Comparison of ENCODE assay signal across 8 mouse cellular contexts in genomic region chr1:52631570-52631969, GRCm38 (mm10). TPM values are rescaled to one million over a fixed set of nuclear protein-coding genes. Genes with fewer than 3 reads are reported as not detected.
DNase-seq lines count a peak whose midpoint lies in the region; ATAC-seq and TF ChIP-seq lines count a peak whose summit lies in the region.

No protein-coding gene starts in this region.

- H3K4me2 ChIP-seq in forebrain, embryonic 14.5 days (ENCODE audit: low read length) = peak overlapping the region; percentile 52
- H3K4me2 ChIP-seq in liver, embryonic 16.5 days (ENCODE audit: low read depth, low read length) = peak overlapping the region; percentile 65

- H3K79me2 ChIP-seq in heart, adult 2 months (replicated peaks; ENCODE audit: control insufficient read depth, insufficient read depth, low read length) = no peaks in the 10 kb centered on the region

- 75% methylated on average over 2 of the region's 2 CpGs for WGBS in heart, adult 2 months
- 63% methylated on average over 2 of the region's 2 CpGs for WGBS in forebrain, embryonic 14.5 days
- 61% methylated on average over 2 of the region's 2 CpGs for WGBS in liver, embryonic 16.5 days (ENCODE audit: insufficient replicate concordance)

- no peak overlapping the region for H3K27ac ChIP-seq in heart, adult 2 months
- no peak overlapping the region for H3K27ac ChIP-seq in forebrain, embryonic 14.5 days (ENCODE audit: low read depth, low read length)
- H3K27ac ChIP-seq in liver, embryonic 16.5 days (ENCODE audit: low read length) = no peak overlapping the region

- 0 out of 2 replicates have a peak, but pooled peaks cover 1% of the 10 kb centered on the region for H3K4me1 ChIP-seq in heart, adult 2 months (ENCODE audit: control insufficient read depth, insufficient read depth, low read length)
- H3K4me1 ChIP-seq in forebrain, embryonic 14.5 days (ENCODE audit: control insufficient read depth, insufficient read depth, low read length) = peaks cover 4% of the 10 kb centered on the region; the same call in 1 of the 2 replicates
- peaks cover 7% of the 10 kb centered on the region for H3K4me1 ChIP-seq in liver, embryonic 16.5 days (ENCODE audit: control insufficient read depth, low read depth, low read length)

- no peak for TF ChIP-seq POLR2A in heart, adult 2 months (IDR thresholded peaks at IDR 0.05; ENCODE audit: insufficient read depth, low read depth, low read length)

- H3K4me3 ChIP-seq in heart, adult 2 months = no peak overlapping the region
- peak overlapping the region; percentile 81 for H3K4me3 ChIP-seq in forebrain, embryonic 14.5 days (ENCODE audit: low read depth, low read length)
- H3K4me3 ChIP-seq in liver, embryonic 16.5 days (ENCODE audit: low read depth, low read length) = no peak overlapping the region; the same call in 1 of the 2 replicates

- TF ChIP-seq CTCF in heart, adult 2 months (IDR thresholded peaks at IDR 0.05) = peak; percentile 48

- no peak for TF ChIP-seq EP300 in heart, adult 2 months (IDR thresholded peaks at IDR 0.05; ENCODE audit: insufficient read depth, low read depth, low read length)

- no peaks in the 10 kb centered on the region for H3K27me3 ChIP-seq in heart, adult 2 months (ENCODE audit: control insufficient read depth, insufficient read depth, low read length)
- H3K27me3 ChIP-seq in forebrain, embryonic 14.5 days (replicated peaks; ENCODE audit: control insufficient read depth, insufficient read depth, low read length) = no peaks in the 10 kb centered on the region
- no peaks in the 10 kb centered on the region for H3K27me3 ChIP-seq in liver, embryonic 16.5 days (ENCODE audit: control insufficient read depth, insufficient read depth, low read depth, low read length)

- DNase-seq in heart, adult 2 months = no peak
- no peak for DNase-seq in heart, postnatal 36 days
- peak; percentile 12 for DNase-seq in forebrain, embryonic 14.5 days (ENCODE audit: low spot score)
- DNase-seq in adrenal gland, postnatal 10 days = no peak
- no peak for DNase-seq in embryo, embryonic 9.5 days (ENCODE audit: extremely low spot score)
- DNase-seq in ovary, postnatal 36 days (ENCODE audit: low spot score) = no peak

- ATAC-seq in CD4-positive, CD25-positive, alpha-beta regulatory T cell, adult 4 months = peak; percentile 13
- no peak for ATAC-seq in forebrain, embryonic 14.5 days
- ATAC-seq in liver, embryonic 16.5 days (ENCODE audit: low read depth) = no peak

- intact Hi-C loops in heart, adult 2 months (cut with DNase I) = loop anchor here (2.0 to 10.0 kb wide), 4 partner anchors 134 to 487 kb away; partner anchors contain the start of gene Hibch
- intact Hi-C loops in heart, postnatal 36 days (cut with DNase I) = loop anchor here (2.0 to 10.0 kb wide), 4 partner anchors 116 to 487 kb away; partner anchors contain the start of gene Nab1

- no peaks in the 10 kb centered on the region for H3K9me3 ChIP-seq in forebrain, embryonic 14.5 days (replicated peaks; ENCODE audit: control insufficient read depth, low read length)
- no peaks in the 10 kb centered on the region for H3K9me3 ChIP-seq in liver, embryonic 16.5 days (replicated peaks; ENCODE audit: control insufficient read depth, low read length)

- no peaks in the 10 kb centered on the region for H3K36me3 ChIP-seq in heart, adult 2 months (ENCODE audit: control insufficient read depth, insufficient read depth, low read length)
- no peaks in the 10 kb centered on the region for H3K36me3 ChIP-seq in forebrain, embryonic 14.5 days (ENCODE audit: control insufficient read depth, insufficient read depth, low read length)
- H3K36me3 ChIP-seq in liver, embryonic 16.5 days (ENCODE audit: control insufficient read depth, insufficient read depth) = no peaks in the 10 kb centered on the region

- no peak overlapping the region for H3K9ac ChIP-seq in heart, adult 2 months (ENCODE audit: low read depth, low read length)
- peak overlapping the region; percentile 87; the same call in 1 of the 2 replicates for H3K9ac ChIP-seq in forebrain, embryonic 14.5 days (ENCODE audit: low read length)
- no peak overlapping the region for H3K9ac ChIP-seq in liver, embryonic 16.5 days (ENCODE audit: low read depth, low read length)

RNA-seq across cellular contexts. Expression of gene Nemp2, which starts 1.1 kb away (rescaled TPM):
- under 1 TPM; 0.93 to 0.97 TPM for total RNA-seq in heart, adult 2 months (2021)
- 2.4 and 3.1 TPM in 2 replicates for polyA plus RNA-seq in heart, adult 2 months (2012; rRNA removed)
- 1 to 10 TPM; 1.2 to 1.3 TPM for total RNA-seq in heart, postnatal 36 days (2021)
- polyA plus RNA-seq in CD4-positive, CD25-positive, alpha-beta regulatory T cell, adult 4 months (2017; shearing (Covaris generic)) = 10 to 100 TPM; 28.7 to 37.3 TPM
- polyA plus RNA-seq in forebrain, embryonic 14.5 days (2014; fragmentation: Nextera tagmentation; extraction: Ambion mirVana) = 9.5 and 10.1 TPM in 2 replicates
- polyA plus RNA-seq in liver, embryonic 16.5 days (2015; fragmentation: Nextera tagmentation; extraction: Ambion mirVana) = 1.3 and 1.5 TPM in 2 replicates
- 1 to 10 TPM; 3.1 to 5.4 TPM for total RNA-seq in adrenal gland, postnatal 10 days (2021)
